Mouse (Mus musculus): ENCODE data around the gene Fcgr4.

- TF ChIP-seq CTCF (IDR thresholded peaks at IDR 0.05) (no peak), EP300 (IDR thresholded peaks at IDR 0.05) (no peak)
Observed at GRCm38 (mm10) chr1:170999811-171000210, 18.9 kb upstream of the Fcgr4 start.
